Mouse (Mus musculus) yolk sac, embryonic 10.5 days (tissue): ENCODE results near the gene Msh5.
"Not testable (repeated sequence)": the region's sequence is repeated elsewhere in the genome, so short reads cannot be mapped to it uniquely, and the experiment has no call there.

Experiments
- DNase-seq: peaks from one replicate; pipeline ENCODE4 v3.0.0-alpha.2; 2017; ENCODE audit warnings: low spot score

Gene Msh5

DNA sequence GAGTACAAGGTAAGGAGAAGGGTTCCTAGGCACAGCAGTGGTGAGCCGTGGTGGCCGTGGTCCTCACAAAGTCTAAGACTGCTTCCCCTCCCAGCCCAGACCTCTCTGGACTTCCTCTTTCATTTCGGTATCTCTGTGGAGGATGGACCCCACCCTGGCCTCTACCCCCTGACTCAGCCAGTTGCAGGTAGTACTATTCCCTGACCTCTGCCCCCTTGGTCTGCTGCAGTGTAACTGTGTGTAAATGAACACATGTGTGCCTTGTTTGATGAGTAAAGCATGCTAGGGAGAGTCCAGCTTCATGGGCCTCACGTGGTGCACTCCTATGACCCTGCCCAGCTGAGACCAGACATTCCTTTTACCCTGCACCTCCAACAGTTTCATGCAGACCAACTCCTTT, 22.8 kb downstream of the Msh5 start:
- peak; percentile 81 for DNase-seq

DNA sequence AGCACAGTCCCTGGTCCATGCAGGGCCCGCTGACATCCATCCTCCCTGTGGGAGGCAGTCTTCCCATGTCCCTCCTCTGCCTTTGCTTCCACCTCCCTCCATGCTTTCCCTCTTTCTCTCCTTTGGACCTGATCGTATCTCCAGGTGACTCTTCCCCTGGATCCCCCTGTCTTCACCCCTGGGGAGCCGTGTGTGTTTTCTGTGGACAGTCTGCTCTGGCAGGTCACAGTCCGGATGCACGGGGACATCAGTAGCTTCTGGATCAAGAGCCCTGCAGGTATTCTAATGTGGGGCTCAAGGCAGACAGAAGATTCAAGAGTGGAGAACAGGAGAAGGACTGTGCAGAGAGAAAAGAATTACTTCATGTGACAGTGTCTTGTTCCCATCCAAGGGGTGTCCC, 23.3 kb downstream of the Msh5 start:
- DNase-seq: no peak

DNA sequence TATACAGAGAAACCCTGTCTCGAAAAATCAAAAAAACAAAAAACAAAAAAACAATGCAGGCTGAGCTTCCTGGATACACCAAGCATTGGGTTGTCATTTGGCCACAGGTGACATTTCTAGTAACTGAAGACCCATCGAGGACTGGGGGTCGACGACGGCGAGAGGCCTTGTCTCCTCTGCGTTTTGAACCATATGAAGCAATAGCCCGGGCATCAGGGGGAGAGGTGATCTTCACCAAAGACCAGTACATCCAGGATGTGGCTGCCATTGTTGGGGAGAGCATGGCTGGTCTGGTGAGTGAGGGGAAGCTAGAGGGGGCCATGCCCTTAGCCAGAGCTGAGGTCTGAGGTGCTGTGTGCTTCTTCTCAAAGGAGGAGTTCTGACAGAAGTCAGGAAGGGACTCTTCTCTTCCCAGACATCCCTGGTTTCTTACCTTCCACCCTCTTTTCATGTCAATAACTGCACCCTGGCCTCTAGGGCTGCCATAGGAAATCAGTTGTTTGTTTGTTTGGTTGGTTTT, 23.9 kb downstream of the Msh5 start:
- DNase-seq: no peak

DNA sequence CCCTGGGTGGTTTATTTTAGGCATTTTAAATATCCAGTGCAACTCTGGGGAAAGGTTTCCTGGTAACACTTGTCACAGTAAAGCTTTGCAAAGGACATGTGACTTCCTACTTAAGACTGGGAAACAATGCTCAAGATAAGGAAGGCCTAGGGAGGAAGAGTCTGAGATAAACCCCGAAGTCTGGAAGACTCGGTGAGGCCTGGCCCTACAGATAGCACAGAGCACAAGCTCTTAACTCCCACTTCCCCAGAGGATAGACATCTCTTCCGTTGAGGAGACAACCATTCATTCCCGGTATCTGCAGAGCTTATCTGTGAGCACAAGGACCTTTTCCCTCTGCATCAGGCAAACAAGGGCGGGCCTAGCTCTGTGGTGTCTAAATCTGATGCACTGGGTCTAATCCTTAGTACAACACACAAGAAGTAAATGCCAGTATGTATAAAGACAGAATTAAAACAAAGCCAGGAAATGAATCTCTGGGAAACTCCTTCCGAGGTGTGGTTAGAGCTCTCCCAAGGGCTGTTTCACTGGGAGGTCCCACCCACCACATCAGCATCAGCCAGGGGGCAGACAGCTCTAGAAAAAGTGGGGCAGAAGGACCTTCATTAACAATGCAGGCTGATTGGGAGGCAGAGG, 24.6 kb downstream of the Msh5 start:
- peak; percentile 68 for DNase-seq

DNA sequence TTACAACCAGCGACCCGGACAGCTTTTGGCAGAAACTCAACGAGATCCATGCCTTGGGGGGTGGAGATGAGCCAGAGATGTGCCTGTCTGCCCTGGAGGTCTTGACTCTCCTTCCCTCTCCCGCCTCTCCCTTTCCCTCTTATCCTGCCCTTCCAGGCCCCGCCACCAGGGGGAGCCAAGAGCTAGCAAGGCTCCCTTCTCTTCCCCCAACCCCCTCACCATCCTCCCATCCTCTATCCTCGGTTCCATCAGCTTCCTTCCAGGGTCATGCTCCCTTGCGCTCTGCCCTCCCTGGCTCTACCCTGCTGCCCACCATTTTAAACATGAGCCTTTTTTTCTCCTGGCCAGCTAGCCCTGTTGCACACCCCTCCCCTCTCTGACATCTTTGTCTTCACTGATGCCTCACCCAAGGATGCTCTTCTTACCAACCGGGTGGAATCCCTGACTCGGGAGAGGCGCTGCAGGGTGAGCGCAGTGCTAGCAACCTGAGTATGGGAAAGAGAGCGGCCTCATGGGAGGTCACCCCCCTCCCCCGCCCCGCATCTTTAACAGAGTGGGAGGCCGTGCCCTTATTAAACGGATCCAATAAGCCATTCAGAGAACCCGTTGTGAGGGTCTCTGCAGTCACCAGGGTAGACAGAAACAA, 25.3 kb downstream of the Msh5 start:
- DNase-seq: peak; percentile 83

DNA sequence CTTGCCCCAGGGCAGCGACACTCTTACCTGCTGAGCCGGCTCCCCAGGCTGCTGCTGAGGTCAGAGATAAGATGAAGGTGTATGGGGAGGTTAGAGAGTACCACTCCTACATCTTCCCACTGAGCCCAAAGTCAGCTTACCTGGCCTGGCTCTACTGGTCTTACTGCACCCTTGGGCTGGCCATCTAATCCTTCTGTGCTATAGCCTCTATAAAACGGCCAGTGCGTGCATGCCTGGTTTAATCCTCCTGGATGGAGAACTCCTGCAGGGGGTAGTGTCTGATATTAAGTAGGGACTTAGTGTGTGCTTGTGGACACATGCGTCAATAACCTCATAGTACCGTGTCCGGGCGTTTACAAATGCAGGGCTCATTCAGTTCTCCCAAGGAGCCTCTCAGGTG, 26.0 kb downstream of the Msh5 start:
- no peak for DNase-seq

DNA sequence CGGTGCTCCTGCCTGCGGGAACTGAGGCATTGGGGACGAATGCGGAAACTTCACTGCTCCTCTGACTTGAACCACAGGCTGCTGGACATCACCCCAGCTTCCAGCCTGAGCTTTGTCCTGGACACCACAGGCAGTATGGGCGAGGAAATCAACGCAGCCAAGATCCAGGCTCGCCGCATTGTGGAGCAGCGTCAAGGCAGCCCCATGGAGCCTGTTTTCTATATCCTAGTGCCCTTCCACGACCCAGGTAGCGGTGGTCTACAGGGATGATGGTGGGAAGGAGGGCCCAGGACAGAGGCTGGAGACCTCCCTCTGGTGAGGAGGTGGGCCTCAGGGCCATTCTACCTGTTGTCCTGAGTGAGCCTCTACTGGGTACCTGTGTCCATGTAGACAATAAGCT, 26.7 kb downstream of the Msh5 start:
- DNase-seq: no peak

DNA sequence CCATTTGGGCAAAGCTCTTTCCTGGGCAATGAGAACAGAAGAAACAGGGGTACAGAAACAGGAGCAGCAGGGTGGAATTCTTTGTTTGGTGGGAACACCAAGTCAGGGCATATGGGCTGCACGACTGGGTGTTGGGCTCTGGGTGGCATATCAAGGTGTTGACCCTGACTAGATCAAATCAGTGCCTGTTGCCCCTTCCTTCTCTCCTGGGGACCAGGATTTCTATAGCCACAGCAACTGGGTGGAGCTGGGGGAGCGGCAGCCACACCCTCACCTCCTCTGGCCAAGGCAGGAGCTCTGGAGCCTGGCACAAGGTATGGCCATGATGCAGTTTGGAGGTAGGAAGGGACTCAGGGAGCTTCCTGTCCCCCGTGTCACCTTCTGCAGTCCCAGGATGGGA, 28.4 kb downstream of the Msh5 start:
- no peak for DNase-seq

DNA sequence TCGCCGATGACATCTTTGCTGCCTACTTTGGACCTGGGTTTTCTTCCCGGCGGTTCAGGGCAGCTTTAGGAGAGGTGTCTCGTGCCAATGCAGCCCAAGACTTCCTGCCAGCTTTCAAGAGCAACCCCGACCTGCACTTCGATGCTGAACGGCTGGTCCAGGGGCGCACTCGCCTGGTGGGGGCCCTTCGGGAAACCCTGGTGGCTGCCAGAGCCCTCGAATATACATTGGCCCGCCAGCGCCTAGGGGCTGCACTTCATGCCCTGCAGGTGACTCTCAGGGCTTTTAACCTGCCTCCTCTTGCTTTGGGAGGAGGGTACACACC, 28.9 kb downstream of the Msh5 start:
- no peak for DNase-seq

DNA sequence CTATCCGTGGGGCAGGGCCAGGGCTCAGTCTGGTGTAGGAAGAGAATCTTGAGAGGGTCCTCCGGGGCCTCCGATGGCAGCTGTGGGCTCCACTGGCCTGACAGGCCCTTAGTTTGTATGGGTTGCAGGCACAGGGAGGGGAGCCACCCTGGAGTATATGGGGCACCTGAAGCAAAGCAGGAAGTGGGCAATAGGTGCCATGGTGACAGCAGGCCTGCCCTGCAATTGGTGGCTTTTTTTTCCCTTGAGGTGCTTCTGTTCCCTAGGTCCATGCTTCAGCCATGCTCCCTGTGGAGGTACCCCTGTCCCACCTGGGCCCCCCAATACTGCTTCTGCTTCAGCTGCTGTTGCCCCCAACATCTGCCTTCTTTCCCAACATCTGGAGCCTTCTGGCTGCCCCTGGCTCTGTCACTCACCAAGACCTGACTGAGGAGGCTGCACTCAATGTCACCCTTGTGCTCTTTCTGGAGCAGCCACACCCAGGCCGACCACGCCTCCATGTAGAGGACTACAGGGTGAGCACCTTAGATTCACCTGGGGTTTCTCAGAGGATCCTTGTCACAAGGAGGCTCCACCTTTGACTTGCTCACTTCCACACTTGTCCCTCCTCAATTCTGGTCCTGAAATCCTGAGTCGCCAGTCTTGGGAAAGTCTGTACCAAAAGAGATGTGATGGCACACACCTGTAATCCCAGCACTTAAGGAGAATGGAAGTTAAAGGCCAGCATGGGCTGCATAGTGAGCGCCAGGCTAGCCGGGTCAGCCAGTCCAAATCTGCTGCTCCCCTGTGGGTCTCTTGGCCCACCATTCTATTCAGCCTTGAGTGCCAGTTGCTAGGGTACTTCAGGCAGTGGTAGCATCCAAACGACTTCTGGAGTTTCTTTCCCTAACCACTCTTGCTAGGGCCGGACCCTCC, 29.5 kb downstream of the Msh5 start:
- no peak for DNase-seq

DNA sequence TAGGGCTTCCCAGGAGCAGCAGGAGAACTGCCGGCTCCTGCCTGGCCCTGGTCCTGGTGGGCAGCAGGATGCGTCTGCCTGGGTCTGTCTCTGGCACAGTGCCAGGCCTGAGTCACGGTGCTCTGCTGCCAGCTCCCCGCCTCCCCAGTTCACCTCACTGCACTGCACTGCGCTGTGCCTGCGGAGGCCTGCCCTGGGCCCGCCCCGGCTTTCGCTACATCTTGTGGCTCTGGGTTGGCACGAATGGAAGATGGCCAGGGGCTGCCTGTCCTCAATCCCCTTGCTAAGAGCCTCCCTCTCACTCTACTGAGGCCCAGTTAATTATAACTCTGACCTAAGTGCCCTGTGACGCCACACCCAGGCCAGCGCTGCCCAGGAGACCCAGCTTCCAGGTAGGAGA, 30.2 kb downstream of the Msh5 start, which contains the start of gene Vwa7:
Vwa7 (plus strand) TSS at position 204 of the 400 bp plus-strand sequence.
- DNase-seq: no peak

DNA sequence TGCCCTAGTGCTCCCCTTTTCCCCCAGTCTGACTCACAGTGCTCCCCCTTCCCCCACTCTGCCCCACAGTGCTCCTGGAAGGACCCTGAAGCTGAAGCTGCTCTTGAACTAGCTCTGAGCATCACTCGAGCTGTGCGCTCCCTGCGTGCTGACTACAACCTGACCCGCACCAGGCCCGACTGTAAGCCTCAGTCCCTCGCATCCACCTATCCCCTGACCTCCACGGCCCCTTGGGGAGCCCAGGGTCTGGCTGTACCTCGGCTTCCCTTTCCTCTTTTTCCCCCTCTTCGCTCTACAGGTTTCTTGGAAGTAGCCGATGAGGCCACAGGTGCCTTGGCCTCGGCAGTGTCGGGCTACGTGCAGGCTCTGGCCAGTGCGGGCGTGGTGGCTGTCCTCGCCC, 31.2 kb downstream of the Msh5 start:
- DNase-seq: no peak

DNA sequence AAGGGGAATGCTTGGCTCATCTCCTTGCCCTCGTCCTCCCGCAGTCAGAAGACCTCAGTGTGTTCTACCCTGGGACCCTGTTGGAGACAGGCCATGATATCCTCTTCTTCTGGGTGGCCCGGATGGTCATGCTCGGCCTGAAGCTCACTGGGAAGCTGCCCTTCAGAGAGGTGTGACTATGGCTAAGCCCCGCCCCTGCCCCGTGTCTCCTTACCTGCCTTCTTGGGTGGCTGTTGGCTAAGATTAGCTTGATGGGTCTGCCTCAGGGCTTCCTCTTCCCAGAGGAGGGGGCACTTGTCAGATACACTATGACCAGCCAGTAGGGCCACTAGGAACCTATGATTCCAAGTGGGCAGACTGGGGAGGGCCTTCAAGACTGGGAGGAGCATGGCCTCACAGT, 33.3 kb downstream of the Msh5 start:
- no peak for DNase-seq

DNA sequence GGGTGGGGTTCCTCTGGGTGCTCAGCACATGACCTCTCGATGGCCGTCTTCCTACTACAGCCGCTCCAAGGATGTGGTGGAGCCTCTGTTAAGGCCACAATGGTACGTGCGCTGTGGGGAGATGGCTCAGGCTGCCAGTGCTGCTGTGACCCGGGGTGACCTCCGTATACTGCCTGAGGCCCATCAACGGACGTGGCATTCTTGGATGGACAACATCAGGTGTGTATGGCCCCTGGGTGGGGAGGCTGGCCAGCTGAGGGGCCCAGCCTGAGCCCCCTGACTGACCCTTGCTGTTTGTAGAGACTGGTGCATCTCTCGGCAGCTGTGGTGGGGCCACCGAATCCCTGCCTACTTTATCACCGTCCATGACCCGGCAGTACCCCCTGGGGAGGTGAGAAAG, 34.1 kb downstream of the Msh5 start:
- DNase-seq: no peak

DNA sequence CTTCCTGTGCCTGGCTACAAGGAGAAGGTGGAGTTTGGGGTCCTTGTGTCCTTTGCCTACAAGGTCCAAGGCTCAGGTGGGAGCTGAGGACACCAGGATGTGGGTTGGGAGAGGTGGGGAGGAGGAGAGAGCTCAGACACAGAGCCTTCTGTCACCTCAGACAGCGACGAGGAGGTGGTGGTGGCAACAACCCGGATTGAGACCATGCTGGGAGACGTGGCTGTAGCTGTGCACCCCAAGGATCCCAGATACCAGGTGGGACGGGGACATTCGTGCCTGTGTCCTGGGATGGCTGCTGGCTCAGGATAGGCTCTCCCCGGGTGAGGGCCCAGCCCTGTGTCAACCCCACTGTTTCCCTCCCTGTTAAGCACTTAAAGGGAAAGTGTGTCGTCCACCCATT, 35.1 kb downstream of the Msh5 start:
- no peak for DNase-seq

DNA sequence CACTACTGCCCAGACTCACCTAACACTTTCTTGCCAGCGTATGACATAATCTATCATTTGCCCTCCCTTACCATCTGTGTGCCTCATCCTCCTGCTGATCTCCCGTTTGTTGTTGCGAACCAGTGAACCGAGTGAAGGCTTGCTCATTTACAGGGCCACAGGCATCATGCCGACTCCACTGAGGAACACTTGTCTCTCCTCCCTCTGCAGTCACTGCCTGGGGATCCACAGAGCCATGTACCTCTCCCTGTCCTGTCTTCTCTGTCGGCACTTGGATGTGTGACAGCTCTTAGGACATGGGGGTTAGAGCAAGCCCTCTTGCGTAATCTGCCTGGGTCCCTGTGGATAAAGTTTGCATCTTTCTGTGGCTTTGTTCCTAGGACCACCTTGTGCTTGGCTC, 37.0 kb downstream of the Msh5 start:
- no peak for DNase-seq

DNA sequence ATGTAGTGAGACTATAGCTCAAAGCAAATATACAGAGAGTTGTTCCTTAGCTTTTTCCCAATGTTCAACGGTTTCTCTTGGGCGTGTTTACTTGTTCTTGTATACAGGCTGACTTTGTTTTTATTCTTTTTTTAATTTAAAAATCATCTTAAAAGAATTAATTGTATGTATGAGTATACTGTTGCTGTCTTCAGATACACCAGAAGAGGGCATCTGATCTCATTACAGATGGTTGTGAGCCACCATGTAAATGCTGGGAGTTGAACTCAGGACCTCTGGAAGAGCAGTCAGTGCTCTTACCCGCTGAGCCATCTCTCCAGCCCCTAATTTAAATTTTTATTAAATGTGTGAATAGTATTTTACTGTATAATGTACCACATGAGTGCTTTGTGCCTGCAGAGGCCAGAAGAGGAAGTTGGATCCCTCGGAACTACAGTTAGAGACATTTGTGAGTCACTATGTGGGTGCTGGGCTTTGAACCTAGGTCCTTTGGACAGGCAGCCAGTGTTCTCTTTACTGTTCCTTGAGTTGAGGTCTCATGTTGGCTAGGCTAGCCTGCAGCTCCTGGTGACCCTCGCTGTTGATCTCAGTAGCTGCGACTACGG, 39.1 kb downstream of the Msh5 start:
- DNase-seq: no peak

DNA sequence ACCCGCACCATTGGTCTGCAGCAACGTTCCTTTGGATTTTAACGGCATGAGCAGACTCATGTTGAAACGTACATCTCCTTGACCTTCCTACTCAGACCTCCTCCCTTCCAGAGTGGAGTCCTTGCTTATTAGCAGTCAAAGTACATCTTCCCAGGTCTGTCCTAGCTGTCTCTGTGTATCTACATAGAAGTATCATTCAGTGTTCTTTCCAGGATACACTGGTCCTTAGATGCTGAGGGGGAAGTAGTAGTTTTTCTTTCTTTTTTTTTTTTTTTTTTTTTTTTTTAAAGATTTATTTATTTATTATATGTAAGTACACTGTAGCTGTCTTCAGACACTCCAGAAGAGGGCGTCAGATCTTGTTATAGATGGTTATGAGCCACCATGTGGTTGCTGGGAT, 40.6 kb downstream of the Msh5 start:
- not testable (repeated sequence) for DNase-seq

DNA sequence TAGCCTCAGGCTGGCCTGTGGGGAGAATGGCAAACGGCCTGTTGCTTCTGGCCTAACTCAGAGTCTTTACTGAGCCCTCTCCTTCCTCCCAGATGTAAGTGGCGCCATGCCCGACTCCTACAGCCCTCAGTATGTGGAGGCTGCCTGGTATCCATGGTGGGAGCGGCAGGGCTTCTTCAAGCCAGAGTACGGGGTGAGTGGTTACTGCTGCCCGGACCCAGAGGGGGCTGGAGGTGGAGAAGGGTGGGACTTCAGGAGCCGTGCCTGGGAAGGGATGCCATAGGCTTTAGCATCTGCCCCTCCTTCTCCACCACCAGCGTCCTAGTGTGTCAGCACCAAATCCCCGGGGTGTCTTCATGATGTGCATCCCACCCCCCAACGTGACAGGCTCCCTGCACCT, 41.4 kb downstream of the Msh5 start:
- no peak for DNase-seq

DNA sequence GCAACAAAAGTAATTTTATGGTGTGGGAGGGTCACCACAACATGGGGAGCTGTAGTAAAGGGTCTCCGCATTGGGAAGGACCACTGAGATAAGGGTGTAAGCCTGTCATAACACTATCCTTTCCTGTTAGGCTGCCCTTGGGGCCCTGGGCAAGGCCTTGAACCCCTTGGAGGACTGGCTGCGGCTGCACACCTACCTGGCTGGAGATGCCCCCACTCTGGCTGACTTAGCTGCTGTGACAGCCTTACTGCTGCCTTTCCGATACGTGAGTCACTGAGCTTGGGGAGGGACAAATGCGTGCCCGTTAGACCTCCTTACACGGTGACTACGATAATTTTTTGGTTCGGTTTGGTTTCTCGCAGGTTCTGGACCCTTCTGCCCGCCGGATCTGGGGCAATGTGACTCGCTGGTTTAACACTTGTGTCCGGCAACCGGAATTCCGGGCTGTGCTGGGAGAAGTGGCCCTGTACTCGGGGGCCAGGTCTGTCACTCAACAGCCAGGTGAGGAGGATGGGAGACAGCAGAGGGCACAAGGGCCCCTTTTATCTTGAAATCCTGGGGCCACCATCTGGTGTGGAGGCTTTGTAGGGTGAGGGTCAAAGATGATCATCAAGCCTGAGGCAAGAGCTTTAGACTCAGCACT, 42.3 kb downstream of the Msh5 start:
- DNase-seq: no peak

DNA sequence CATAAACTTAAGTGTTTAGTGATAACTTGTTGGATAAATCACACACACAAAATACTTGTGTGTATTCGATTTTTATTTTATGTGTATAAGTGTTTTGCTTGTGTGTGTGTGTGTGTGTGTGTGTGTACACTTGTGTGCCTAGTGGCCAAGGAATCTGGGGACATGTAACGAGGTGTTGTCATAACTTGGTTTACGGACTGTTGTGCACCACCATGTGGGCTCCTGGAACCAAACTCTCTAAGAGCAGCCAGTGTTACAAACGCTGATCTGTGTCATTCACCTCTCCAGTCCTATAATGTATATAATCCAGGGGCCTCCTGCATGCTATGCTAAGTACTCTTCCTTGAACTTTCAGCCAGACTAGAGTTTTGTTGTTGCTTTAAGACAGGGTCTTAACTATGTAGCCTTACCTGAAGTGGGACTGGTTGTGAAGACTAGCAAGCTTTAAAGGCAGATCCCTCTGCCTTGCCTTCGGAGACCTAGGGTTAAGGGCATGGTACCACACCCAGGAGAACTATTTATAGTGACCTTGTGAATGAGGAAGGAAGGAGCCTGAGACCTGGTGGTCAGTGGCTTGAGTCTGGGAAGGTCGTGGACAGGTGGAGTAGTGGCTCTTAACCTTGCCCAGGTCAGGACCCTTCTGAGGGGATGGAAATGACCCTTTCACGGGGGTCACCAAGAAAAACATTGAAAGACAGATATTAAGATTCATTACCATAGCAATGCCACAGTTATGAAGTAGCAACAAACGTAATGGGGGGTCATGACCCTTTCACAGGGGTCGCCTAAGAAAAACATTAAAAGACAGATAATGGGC, 43.3 kb downstream of the Msh5 start:
- DNase-seq: no peak
